Mouse (Mus musculus): ENCODE measurements around the gene Hck. TPM values are rescaled to one million over a fixed set of nuclear protein-coding genes. Genes with fewer than 3 reads are reported as not detected.

Gene Hck
- polyA plus RNA-seq, 1 experiment, result 0.10 TPM

DNA sequence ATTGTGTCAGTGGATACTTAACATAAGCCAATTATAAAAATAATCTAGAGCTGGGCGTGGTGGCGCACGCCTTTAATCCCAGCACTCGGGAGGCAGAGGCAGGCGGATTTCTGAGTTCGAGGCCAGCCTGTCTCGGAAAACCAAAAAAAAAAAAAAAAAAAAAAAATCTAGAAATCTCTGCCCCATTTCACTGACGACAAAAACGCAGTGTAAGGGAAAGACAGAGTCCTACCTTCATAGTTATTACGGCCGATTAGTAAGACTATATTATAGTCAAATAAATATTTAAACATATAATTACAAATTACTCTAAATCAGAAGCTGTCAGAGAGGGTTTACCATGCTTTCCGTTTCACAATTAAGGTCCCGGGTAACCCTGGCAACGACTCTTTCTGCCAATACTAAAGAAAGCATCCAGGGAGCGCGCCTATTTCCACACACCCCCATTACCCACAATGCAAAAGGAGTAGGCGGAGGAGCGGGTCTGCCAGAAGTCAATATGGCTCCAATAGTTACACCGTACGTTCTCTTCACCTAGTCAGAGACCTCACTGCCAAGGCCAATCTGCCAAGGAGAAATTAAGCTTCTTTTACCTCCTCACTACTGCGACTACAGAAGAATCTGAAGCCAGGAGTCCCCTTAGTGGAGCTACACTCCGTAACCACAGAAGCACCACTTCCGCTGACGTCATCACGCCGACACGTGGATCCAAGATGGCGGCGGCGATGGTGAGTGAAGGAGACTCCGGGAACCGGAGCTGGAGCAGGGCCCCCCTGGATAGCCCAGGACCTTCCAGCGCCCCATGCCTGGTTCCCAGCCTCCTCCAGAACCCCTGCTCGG lies 52.8 kb downstream of the Hck start, which contains the start of gene Tm9sf4:
TSS of gene Tm9sf4 (plus strand) at position 460 of the 840 bp plus-strand sequence.
- peak within 1 kb of the TSS; percentile 72 for H3K4me3 ChIP-seq
- no peaks in the 10 kb centered on the region for H3K36me3 ChIP-seq (ENCODE audit: control insufficient read depth, insufficient read depth)
- peak within 1 kb of the TSS; percentile 98 for H3K4me2 ChIP-seq (ENCODE audit: low read depth)
- TF ChIP-seq MAX (IDR thresholded peaks at IDR 0.05; ENCODE audit: low read depth) (no peak), CEBPB (IDR thresholded peaks at IDR 0.05; ENCODE audit: insufficient read depth, poor library complexity, severe bottlenecking) (peak; percentile 57; the same call in 1 of the 2 replicates), E2F4 (IDR thresholded peaks at IDR 0.05; ENCODE audit: insufficient read depth) (peak; percentile 38), POLR2AphosphoS2 (IDR thresholded peaks at IDR 0.05; ENCODE audit: insufficient read length, low read depth) (peak; percentile 74), REST (IDR thresholded peaks at IDR 0.05; ENCODE audit: insufficient read depth, insufficient read length) (no peak), MYOD1 (IDR thresholded peaks at IDR 0.05; ENCODE audit: control insufficient read depth in 1 of 3, insufficient read length in 2 of 3, low read depth in 2 of 3) (no peak), USF1 (IDR thresholded peaks at IDR 0.05; ENCODE audit: low read depth) (peak; percentile 86), SRF (IDR thresholded peaks at IDR 0.05; ENCODE audit: control insufficient read depth, insufficient read length, low read depth) (no peak), POLR2A (IDR thresholded peaks at IDR 0.05; ENCODE audit: insufficient read length, low read depth) (peak; percentile 75), MYOG (IDR thresholded peaks at IDR 0.05; ENCODE audit: control insufficient read depth in 1 of 3, insufficient read depth in 1 of 3, insufficient read length in 2 of 3, low read depth in 2 of 3) (no peak), TCF3 (IDR thresholded peaks at IDR 0.05; ENCODE audit: insufficient read length, low read depth) (peak; percentile 7), TCF12 (IDR thresholded peaks at IDR 0.05; ENCODE audit: insufficient read depth, poor library complexity, severe bottlenecking) (no peak)
- H3K27me3 ChIP-seq (ENCODE audit: control insufficient read depth, insufficient read depth, insufficient read length), result no peaks in the 10 kb centered on the region
- peaks cover 41% of the 10 kb centered on the region for H3K79me2 ChIP-seq (ENCODE audit: control insufficient read depth, insufficient read depth)
- H3ac ChIP-seq (ENCODE audit: control insufficient read depth, insufficient read length), result peak within 1 kb of the TSS; percentile 70

GRCm38 (mm10) chr2:153161684-153162080 lies 53.4 kb downstream of the Hck start:
- no peak for TF ChIP-seq TCF3 (IDR thresholded peaks at IDR 0.05; ENCODE audit: insufficient read length, low read depth)
- no peak for TF ChIP-seq MYOG (IDR thresholded peaks at IDR 0.05; ENCODE audit: control insufficient read depth in 1 of 3, insufficient read depth in 1 of 3, insufficient read length in 2 of 3, low read depth in 2 of 3)
- TF ChIP-seq MAX (IDR thresholded peaks at IDR 0.05; ENCODE audit: low read depth), result no peak
- TF ChIP-seq POLR2A (IDR thresholded peaks at IDR 0.05; ENCODE audit: insufficient read length, low read depth), result no peak
- TF ChIP-seq TCF12 (IDR thresholded peaks at IDR 0.05; ENCODE audit: insufficient read depth, poor library complexity, severe bottlenecking), result no peak
- Histone ChIP-seq H3ac (ENCODE audit: control insufficient read depth, insufficient read length) (peak overlapping the region; percentile 70), H3K4me2 (ENCODE audit: low read depth) (peak overlapping the region; percentile 98)

GRCm38 (mm10) chr2:153167136-153167535 lies 58.9 kb downstream of the Hck start:
- Histone ChIP-seq H3K79me2 (ENCODE audit: control insufficient read depth, insufficient read depth) (peaks cover 88% of the 10 kb centered on the region), H3K27me3 (ENCODE audit: control insufficient read depth, insufficient read depth, insufficient read length) (no peaks in the 10 kb centered on the region), H3K4me3 (no peak overlapping the region), H3K4me2 (ENCODE audit: low read depth) (no peak overlapping the region), H3ac (ENCODE audit: control insufficient read depth, insufficient read length) (no peak overlapping the region), H3K36me3 (ENCODE audit: control insufficient read depth, insufficient read depth) (peaks cover 5% of the 10 kb centered on the region)
- TF ChIP-seq POLR2AphosphoS2 (IDR thresholded peaks at IDR 0.05; ENCODE audit: insufficient read length, low read depth) (no peak), REST (IDR thresholded peaks at IDR 0.05; ENCODE audit: insufficient read depth, insufficient read length) (no peak), MYOD1 (IDR thresholded peaks at IDR 0.05; ENCODE audit: control insufficient read depth in 1 of 3, insufficient read length in 2 of 3, low read depth in 2 of 3) (no peak), USF1 (IDR thresholded peaks at IDR 0.05; ENCODE audit: low read depth) (no peak), CEBPB (IDR thresholded peaks at IDR 0.05; ENCODE audit: insufficient read depth, poor library complexity, severe bottlenecking) (no peak), SRF (IDR thresholded peaks at IDR 0.05; ENCODE audit: control insufficient read depth, insufficient read length, low read depth) (no peak), POLR2A (IDR thresholded peaks at IDR 0.05; ENCODE audit: insufficient read length, low read depth) (no peak), TCF12 (IDR thresholded peaks at IDR 0.05; ENCODE audit: insufficient read depth, poor library complexity, severe bottlenecking) (no peak), MAX (IDR thresholded peaks at IDR 0.05; ENCODE audit: low read depth) (no peak), E2F4 (IDR thresholded peaks at IDR 0.05; ENCODE audit: insufficient read depth) (no peak), MYOG (IDR thresholded peaks at IDR 0.05; ENCODE audit: control insufficient read depth in 1 of 3, insufficient read depth in 1 of 3, insufficient read length in 2 of 3, low read depth in 2 of 3) (no peak), TCF3 (IDR thresholded peaks at IDR 0.05; ENCODE audit: insufficient read length, low read depth) (no peak)

More at GRCm38 (mm10) chr2:153161684-153162080, 53.4 kb downstream of the Hck start:
- peak overlapping the region; percentile 72 for H3K4me3 ChIP-seq
- no peaks in the 10 kb centered on the region for H3K36me3 ChIP-seq (ENCODE audit: control insufficient read depth, insufficient read depth)
- peaks cover 48% of the 10 kb centered on the region for H3K79me2 ChIP-seq (ENCODE audit: control insufficient read depth, insufficient read depth)
- H3K27me3 ChIP-seq (ENCODE audit: control insufficient read depth, insufficient read depth, insufficient read length), result no peaks in the 10 kb centered on the region

- Histone ChIP-seq H3K4me2 (ENCODE audit: low read depth) (no peak overlapping the region), H3K36me3 (ENCODE audit: control insufficient read depth, insufficient read depth) (peaks cover 5% of the 10 kb centered on the region), H3K79me2 (ENCODE audit: control insufficient read depth, insufficient read depth) (peaks cover 87% of the 10 kb centered on the region), H3K4me3 (no peak overlapping the region), H3K27me3 (ENCODE audit: control insufficient read depth, insufficient read depth, insufficient read length) (no peaks in the 10 kb centered on the region), H3ac (ENCODE audit: control insufficient read depth, insufficient read length) (no peak overlapping the region)
- TF ChIP-seq USF1 (IDR thresholded peaks at IDR 0.05; ENCODE audit: low read depth), result no peak
- no peak for TF ChIP-seq E2F4 (IDR thresholded peaks at IDR 0.05; ENCODE audit: insufficient read depth)
- TF ChIP-seq REST (IDR thresholded peaks at IDR 0.05; ENCODE audit: insufficient read depth, insufficient read length), result no peak
- TF ChIP-seq SRF (IDR thresholded peaks at IDR 0.05; ENCODE audit: control insufficient read depth, insufficient read length, low read depth), result no peak
- no peak for TF ChIP-seq CEBPB (IDR thresholded peaks at IDR 0.05; ENCODE audit: insufficient read depth, poor library complexity, severe bottlenecking)
- TF ChIP-seq MAX (IDR thresholded peaks at IDR 0.05; ENCODE audit: low read depth), result no peak
These were observed 60.0 kb downstream of the Hck start for GRCm38 (mm10) chr2:153168134-153168820.

Data from myocyte (in vitro differentiated cells).